Mouse (Mus musculus) lung, postnatal 0 days (tissue): ENCODE data around the gene Inka1. TPM values are rescaled to one million over a fixed set of nuclear protein-coding genes. Genes with fewer than 3 reads are reported as not detected.
A peak's percentile ranks its signal among the peaks of the same experiment; 100 is the strongest.

ENCODE experiments used
- ATAC-seq: fragments of 200-750 bp; cut with Nextera tagmentation; 2 replicates; pipeline ENCODE4 v1.8.0; 2017; ENCODE audit warnings: moderate library complexity
- DNase-seq: peaks from one replicate; pipeline ENCODE4 v3.0.0-alpha.2; 2016; ENCODE audit warnings: low spot score
- H3K27ac ChIP-seq: fragments of 300-500 bp; sonication (generic); 2 replicates; pipeline ENCODE4 v1.5.1; 2014; ENCODE audit warnings: antibody characterized with exemption, mild to moderate bottlenecking, low read length, mixed read lengths
- H3K27me3 ChIP-seq: fragments of 300-500 bp; sonication (generic); replicated peaks from 2 replicates; pipeline ENCODE4 v1.6.1; 2014; ENCODE audit warnings: low read length, mixed read lengths; ENCODE audit not compliant: insufficient read depth
- H3K36me3 ChIP-seq: fragments of 300-500 bp; sonication (generic); 2 replicates; pipeline ENCODE4 v1.6.1; 2014; ENCODE audit warnings: low read length, mixed read lengths; ENCODE audit not compliant: insufficient read depth
- H3K4me1 ChIP-seq: fragments of 300-500 bp; sonication (generic); 2 replicates; pipeline ENCODE4 v1.6.1; 2014; ENCODE audit warnings: antibody characterized with exemption, low read depth, low read length, mixed read lengths; ENCODE audit not compliant: insufficient read depth
- H3K4me2 ChIP-seq: fragments of 300-500 bp; sonication (generic); replicated peaks from 2 replicates; pipeline ENCODE4 v1.6.1; 2014; ENCODE audit warnings: low read depth, mild to moderate bottlenecking, low read length, moderate library complexity, mixed read lengths
- H3K4me3 ChIP-seq: fragments of 300-500 bp; sonication (generic); 2 replicates; pipeline ENCODE4 v1.5.1; 2014; ENCODE audit warnings: low read depth, low read length
- H3K9ac ChIP-seq: fragments of 300-500 bp; sonication (generic); replicated peaks from 2 replicates; pipeline ENCODE4 v1.6.1; 2014; ENCODE audit warnings: low read depth, mild to moderate bottlenecking
- H3K9me3 ChIP-seq: fragments of 300-500 bp; sonication (generic); 2 replicates; pipeline ENCODE4 v1.6.1; 2016; ENCODE audit warnings: low read length, mixed read lengths
- CTCF ChIP-seq: IDR thresholded peaks from 2 replicates; pipeline ENCODE4 v1.5.1; 2016; ENCODE audit warnings: antibody characterized with exemption, mild to moderate bottlenecking
- EP300 ChIP-seq: IDR thresholded peaks from 2 replicates; pipeline ENCODE4 v1.6.1; 2016; ENCODE audit warnings: antibody characterized with exemption, mild to moderate bottlenecking, control low read depth
- WGBS: fragments of 180-500 bp; shearing (Covaris S2); extraction: QIAGEN DNeasy Blood & Tissue Kit; methylation state at CpG from one replicate; pipeline ENCODE4 v1.1.7; 2014; 5-methylcytosine and 5-hydroxymethylcytosine counted together
- polyA plus RNA-seq: library from polyadenylated mRNA; unstranded; fragments of >200 nt; fragmentation: Nextera tagmentation; extraction: Ambion mirVana; gene quantifications from 2 replicates; pipeline ENCODE4 v1.2.1, GENCODE M21; 2015

The Inka1 gene
- polyA plus RNA-seq, 1 experiment from 2014 or later: 65.0 TPM

DNA sequence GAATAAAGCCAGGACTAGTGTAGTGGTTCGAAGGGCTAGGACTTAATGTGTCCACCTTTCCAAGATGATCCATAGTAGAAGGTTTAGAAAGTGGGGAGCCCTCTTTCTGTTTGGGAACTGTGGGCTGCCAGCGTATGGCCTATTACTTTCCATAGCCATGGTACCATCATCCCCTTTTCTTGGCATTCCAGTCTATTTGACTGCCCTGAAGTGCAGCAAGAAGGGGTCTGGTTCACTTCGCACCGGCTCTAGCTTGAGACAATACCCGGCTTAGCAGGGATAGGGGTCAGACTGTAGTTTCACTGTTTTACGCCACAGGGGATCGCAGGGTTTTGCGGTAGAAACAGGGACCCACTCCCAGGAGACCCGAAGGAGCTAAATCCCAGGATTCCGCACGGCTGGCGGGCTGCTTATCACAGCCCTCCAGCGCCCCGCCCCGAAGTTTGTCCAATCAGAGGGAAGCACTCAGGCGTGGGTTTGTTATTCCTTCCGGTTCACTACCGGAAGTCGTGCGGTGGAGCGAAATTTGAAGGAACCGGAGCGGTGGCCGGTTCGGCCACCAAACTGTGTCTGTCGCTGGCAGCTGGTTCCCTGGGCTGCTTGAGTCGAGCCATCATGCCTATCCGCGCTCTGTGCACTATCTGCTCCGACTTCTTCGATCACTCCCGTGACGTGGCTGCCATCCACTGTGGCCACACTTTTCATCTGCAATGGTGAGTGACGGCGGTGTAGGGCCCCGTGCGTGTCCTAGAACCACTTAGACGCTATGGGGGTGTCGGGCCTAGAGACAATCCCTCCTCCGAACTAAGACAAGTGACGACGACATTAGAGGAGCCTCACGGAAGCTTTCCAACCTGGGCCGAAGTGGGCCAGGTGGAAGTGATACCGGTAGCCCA, 35.0 kb downstream of the Inka1 start:
- Histone ChIP-seq H3K4me1 (no peaks in the 10 kb centered on the region; the same call in 1 of the 2 replicates), H3K4me2 (peak overlapping the region; percentile 88), H3K9ac (peak overlapping the region; percentile 24), H3K9me3 (no peaks in the 10 kb centered on the region), H3K27ac (0 out of 2 replicates have a peak overlapping the region, but pooled peaks have one; percentile 28), H3K4me3 (peak overlapping the region; percentile 57), H3K27me3 (no peaks in the 10 kb centered on the region), H3K36me3 (no peaks in the 10 kb centered on the region)
- peak; percentile 94 for DNase-seq
- ATAC-seq: peak; percentile 97
- TF ChIP-seq EP300: no peak; the same call in 1 of the 2 replicates
- TF ChIP-seq CTCF: no peak
- WGBS: 10% methylated on average over 45 of the region's 45 CpGs

DNA sequence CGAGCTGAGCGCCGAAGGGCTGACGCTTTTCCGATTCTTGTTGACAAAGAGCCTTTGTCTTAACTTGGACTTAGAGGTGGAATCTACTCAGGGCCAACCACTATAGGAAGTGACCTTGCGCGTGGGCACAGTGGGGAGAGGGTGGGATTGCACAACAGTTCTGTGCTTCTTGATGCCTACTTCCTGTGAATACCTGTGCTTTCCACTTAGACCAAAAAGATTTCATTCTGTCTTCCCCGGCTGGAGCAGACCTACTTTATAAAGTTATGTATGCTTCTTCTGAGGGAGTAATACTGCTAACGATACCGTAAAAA, 35.8 kb downstream of the Inka1 start, which contains the start of gene Traip:
Gene Traip, plus strand, starts transcription at position 215 of the 314 bp plus-strand sequence.
- TF ChIP-seq EP300 (no peak), CTCF (no peak)
- no peaks in the 10 kb centered on the region for H3K9me3 ChIP-seq
- peak within 1 kb of the TSS; percentile 24 for H3K9ac ChIP-seq
- 84% methylated on average over 10 of the region's 10 CpGs for WGBS
- ATAC-seq: no peak
- H3K4me1 ChIP-seq: no peaks in the 10 kb centered on the region; the same call in 1 of the 2 replicates
- no peaks in the 10 kb centered on the region for H3K36me3 ChIP-seq
- 0 out of 2 replicates have a peak within 1 kb of the TSS, but pooled peaks have one; percentile 28 for H3K27ac ChIP-seq
- no peaks in the 10 kb centered on the region for H3K27me3 ChIP-seq
- H3K4me2 ChIP-seq: peak within 1 kb of the TSS; percentile 88
- no peak for DNase-seq
- H3K4me3 ChIP-seq: peak within 1 kb of the TSS; percentile 57

DNA sequence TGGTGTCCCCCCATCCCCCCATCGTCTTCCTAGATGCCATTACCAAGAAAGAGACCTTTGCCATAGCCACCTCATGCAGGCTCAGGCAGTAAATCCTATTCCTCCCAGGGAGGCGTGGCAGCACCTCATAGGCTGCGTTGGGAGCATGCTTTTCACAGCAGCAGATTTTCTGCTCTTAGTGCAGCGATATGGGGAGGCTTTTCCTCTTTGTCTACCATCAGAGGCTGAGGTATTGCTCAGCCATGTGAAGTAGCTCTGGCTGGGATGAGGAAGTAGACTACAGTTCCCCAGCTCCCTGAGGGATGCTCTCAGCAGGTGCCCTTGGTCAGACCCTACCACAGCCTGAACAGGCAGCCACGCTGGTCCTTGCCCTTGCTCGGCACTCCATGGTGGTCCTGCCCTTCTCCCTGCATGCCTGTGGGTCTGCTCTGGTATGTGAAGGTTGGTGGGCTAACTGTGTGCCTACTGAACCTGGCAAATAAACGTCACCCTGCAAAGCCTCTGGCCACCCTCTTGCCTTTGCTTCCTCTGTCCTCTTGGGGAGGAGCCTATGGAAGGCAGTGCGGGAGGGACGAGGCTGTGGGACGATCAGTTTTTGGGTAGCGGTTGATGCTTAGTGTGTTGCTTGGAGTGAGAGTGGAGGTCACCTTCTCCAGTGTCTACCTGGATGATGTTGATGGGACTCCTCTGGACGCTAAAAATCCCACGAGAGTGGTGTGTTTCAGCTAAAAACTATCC, 36.3 kb downstream of the Inka1 start:
- Histone ChIP-seq H3K4me2 (no peak overlapping the region), H3K36me3 (no peaks in the 10 kb centered on the region), H3K27me3 (no peaks in the 10 kb centered on the region), H3K4me3 (no peak overlapping the region), H3K9ac (no peak overlapping the region), H3K27ac (no peak overlapping the region), H3K4me1 (no peaks in the 10 kb centered on the region; the same call in 1 of the 2 replicates), H3K9me3 (no peaks in the 10 kb centered on the region)
- ATAC-seq (no peak), DNase-seq (no peak)
- no peak for TF ChIP-seq CTCF
- TF ChIP-seq EP300: no peak
- 78% methylated on average over 13 of the region's 13 CpGs for WGBS

DNA sequence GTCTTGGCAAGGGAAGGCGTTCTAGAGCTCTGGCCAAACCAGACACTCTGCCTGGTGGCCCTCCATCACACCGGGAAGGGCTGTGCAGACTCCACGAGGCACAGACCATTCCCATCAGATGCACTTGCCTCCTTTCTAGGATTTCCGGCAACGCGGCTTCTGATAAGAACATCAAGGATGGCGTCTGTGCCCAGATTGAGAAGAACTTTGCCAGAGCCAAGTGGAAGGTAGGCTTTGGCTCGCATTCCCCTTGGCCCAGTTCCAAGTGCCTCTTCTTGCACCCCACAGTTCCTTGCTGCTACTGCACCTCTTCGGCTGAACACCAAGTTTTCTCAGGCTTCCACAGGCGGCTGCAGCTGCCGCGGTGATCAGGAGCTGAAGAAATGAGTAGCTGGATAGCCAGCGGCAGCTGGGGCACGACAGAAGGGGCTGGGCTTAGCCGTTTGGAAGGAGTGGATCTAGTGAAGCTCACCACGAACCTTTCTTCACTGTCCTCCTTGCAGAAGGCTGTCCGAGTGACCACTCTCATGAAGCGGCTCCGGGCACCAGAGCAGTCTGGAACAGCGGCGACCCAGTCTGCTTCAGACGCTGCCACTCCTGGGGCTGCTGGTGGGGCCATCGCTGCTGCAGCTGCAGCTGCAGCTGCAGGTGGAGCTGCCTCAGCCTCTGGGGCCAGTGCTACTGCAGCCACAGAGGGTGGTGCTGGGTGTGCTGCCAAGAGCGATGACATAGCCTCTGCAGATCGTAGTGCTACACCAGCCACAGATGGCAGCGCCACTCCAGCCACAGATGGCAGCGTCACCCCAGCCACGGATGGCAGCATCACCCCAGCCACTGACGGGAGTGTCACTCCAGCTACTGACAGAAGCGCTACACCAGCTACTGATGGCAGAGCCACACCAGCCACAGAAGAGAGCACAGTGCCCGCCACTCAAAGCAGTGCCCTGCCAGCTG, 38.2 kb downstream of the Inka1 start:
- H3K9me3 ChIP-seq: no peaks in the 10 kb centered on the region
- H3K27me3 ChIP-seq: no peaks in the 10 kb centered on the region
- no peak for ATAC-seq
- no peak overlapping the region for H3K9ac ChIP-seq
- no peak overlapping the region for H3K27ac ChIP-seq
- no peak for DNase-seq
- no peaks in the 10 kb centered on the region for H3K36me3 ChIP-seq
- WGBS: 74% methylated on average over 31 of the region's 31 CpGs
- H3K4me3 ChIP-seq: no peak overlapping the region
- H3K4me1 ChIP-seq: no peaks in the 10 kb centered on the region; the same call in 1 of the 2 replicates
- no peak overlapping the region for H3K4me2 ChIP-seq
- no peak for TF ChIP-seq EP300
- TF ChIP-seq CTCF: no peak

DNA sequence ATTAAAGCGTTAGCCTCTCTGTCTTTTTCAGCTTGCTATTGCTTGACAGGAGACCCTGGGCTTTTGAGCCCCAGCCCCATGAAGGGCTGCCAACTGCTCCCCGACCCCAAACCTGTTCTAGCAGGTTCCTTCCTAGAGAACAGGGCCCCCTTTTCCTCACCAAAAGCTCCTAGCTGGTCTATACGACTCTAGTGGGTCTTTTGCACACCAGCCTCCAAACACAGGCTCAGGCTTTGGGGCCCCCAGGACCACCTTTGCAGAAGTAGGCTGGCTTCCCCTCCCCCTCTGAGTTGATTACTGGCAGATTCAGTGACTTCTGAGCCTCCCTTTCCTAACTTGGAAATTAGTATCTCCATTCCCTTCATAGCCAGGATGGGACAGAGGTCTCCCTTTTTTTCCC, 48.8 kb downstream of the Inka1 start:
- no peak overlapping the region for H3K4me3 ChIP-seq

More for the DNA sequence above, 48.8 kb downstream of the Inka1 start:
- TF ChIP-seq EP300: no peak
- TF ChIP-seq CTCF: no peak
- peaks cover 6% of the 10 kb centered on the region; the same call in 1 of the 2 replicates for H3K27me3 ChIP-seq
- ATAC-seq (no peak), DNase-seq (no peak)
- H3K36me3 ChIP-seq: no peaks in the 10 kb centered on the region
- 33% methylated on average over 3 of the region's 3 CpGs for WGBS
- no peak overlapping the region for H3K27ac ChIP-seq
- no peak overlapping the region for H3K9ac ChIP-seq
- peaks cover 4% of the 10 kb centered on the region; the same call in 1 of the 2 replicates for H3K4me1 ChIP-seq
- no peaks in the 10 kb centered on the region for H3K9me3 ChIP-seq
- H3K4me2 ChIP-seq: no peak overlapping the region
